Mouse (Mus musculus) CD8-positive naive resting alpha-beta T cell, adult 57 days (primary cell): Measurements from ENCODE around the gene Tagap1. TPM values are rescaled to one million over a fixed set of nuclear protein-coding genes. Genes with fewer than 3 reads are reported as not detected.

Source experiments
- total RNA-seq: library from RNA; stranded (reverse); gene quantifications from one replicate; pipeline ENCODE4 v1.2.4, GENCODE M21; 2023

The Tagap1 gene
- total RNA-seq = 121 TPM

DNA sequence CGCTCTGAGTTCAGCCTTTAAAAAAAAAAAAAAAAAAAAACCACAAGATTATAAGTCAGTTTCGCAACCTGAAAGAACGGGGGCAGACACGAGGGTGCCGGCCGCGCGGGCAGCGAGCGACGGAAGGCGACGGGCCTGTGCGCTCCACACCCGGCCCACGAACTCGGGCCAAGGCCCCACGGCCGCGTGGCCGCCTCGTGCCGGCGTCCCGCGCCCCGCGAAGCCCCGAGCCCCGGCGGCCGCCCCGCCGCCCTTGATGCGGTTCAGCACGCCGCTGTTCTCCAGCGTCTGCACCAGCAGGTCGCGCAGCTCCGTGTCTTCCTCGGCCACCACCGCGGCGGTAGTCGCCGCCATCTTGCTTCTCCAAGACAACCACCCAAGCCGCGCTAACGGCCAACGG is at the start of gene Tagap1:
Tagap1 (minus strand) TSS at position 381 of the 400 bp plus-strand sequence.

GRCm38 (mm10) chr17:6978287-6979248 is 17.6 kb upstream of the Tagap1 start, which contains the start of gene Gm49721:
Gm49721 (plus strand) TSS chr17:6978904.

DNA sequence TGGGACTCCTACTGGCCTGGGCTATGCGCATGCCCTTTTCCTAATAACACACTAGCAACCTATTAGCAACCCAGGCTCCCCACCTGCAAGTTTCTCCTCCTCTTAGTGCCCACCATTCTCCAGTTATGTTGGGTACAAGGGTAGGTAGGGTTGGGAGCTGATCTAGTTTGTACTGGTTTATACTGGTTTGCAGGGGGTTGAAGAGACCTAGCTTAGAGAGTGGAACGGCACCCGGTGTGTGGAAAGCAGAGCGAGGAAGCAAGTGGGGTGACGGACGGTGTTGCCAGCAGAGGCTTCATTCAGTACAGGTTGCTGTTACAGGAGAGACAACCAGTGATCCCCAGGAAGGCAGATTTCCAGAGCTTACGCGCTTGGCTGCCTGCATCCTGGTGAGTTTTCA is 9.4 kb upstream of the Tagap1 start, which contains the start of gene Rnaset2b:
Rnaset2b (plus strand) TSS at position 301 of the 400 bp plus-strand sequence.

DNA sequence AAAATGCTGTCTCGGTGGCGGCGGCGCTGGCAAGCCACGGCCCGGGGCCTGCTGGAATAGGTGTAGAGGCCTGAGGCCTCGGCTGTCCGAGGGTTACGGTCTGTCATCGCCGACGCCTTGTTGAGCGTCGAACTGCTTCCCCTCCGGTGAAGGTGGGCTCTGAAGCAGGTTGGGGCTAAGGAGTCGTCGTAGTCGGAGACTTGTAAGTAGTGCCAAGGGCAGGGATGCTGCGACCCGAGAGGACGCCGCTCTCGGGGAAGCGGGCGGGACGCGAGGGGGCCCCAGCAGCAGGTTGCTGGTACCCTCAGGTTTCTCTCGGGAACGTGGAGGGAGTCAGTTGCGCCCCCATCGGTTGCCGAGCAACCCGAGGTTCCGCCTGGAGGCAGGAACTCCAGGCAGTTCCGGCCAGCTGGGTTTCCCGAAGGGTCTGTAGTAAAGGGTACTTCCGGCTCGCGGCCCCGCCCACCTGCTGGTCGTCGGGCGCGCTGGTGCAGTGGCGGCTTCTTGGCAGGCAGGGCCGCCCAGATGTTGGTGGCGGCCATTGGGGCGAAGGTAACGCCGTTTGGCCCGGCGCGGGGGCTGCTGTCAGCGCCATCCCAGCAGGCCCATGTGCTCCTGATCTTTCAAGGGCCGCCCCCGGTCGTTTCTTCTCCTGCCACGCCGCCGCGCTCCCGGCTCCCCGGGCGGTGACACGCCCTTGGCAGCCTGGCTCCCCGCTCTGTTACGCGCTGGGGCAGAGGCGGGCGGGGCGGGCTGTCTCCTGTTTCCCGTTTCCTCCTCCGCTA is 12.8 kb downstream of the Tagap1 start, which contains the start of gene Rsph3b:
Rsph3b (minus strand) TSS at position 699 of the 785 bp plus-strand sequence.

Other genes starting within 250 kb of the Tagap1 start
- gene Ezr, start 178.4 kb downstream of the Tagap1 start, total RNA-seq = 353 TPM
- gene Rsph3b, start 12.5 kb downstream of the Tagap1 start, total RNA-seq = 12.1 TPM
- 380 TPM for gene Rnaset2b, start 9.5 kb upstream of the Tagap1 start, total RNA-seq
- gene Gm49721, start 17.7 kb upstream of the Tagap1 start, total RNA-seq = 3.4 TPM
- not detected for gene Gm1604a, start 64.4 kb upstream of the Tagap1 start, total RNA-seq
- 7.8 TPM for gene Rps6ka2, start 209.0 kb upstream of the Tagap1 start, total RNA-seq